Mouse (Mus musculus) cerebellum, adult 18-20 months (tissue): ENCODE results near the gene Mfge8.

ENCODE experiments used
- DNase-seq, 2 experiments: peaks; one replicate each; pipeline ENCODE4 v3.0.0; 2021

Mfge8 gene

GRCm38 (mm10) chr7:79129883-79130282 lies 19.0 kb downstream of the Mfge8 start:
- DNase-seq = no peak

DNA sequence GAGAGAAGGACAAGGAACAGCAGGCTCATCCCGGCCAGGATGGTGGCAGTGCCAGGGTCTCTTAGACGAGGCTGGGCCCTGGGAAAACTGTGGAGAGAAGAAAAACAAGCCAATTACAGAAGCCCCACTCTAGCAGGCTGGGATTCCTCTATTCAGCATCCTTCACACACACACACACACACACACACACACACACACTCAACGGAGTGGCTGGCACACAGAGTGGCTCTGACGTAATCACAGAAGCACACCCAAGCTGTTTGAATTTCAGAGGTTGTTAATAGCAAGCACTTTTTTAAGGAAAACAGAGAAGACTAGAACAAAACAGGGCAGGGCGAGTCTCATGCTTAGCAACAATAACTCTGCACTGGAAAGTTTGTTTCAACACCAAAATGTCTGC lies 25.4 kb downstream of the Mfge8 start:
- no peak for DNase-seq

GRCm38 (mm10) chr7:79113848-79114247 lies 35.0 kb downstream of the Mfge8 start:
- no peak for DNase-seq

DNA sequence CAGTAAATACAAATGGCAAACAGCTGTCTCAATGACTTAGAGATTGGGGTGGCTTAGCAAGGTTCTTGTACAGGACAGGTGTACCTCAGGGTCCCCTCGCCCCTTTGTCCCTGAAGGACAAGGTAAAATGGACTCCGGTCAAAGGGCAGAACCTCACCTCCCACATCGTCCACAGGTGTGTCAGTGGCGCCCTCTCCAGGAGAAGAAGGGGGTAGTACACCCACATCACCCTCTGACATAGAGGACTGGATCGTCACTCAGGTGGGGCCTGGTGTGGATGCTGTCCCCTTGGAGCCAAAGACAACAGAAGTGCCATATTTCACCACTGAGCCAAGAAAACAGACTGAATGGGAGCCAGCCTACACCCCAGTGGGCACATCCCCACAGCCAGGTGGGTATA lies 52.4 kb downstream of the Mfge8 start:
- no peak for DNase-seq

DNA sequence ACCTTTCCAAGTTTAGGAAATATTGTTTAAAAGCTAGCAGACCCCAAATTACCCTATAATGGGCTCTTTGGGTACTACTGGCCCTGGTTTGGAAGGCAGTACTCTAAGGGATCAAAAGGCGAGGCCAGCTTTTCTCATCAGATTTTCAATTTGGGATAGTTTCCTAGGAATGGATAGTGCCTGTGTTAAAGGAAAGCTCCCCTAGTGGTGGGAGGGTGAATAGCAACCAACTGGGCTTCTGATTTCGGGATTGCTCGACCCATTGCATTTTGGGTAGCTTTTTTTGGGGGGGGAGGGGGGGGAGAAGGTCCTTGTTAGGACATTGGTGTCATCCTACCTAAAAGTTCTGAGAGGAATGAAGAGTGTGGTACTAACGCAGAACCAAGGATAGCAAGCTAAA lies 59.7 kb downstream of the Mfge8 start:
- DNase-seq = peak; percentile 33 to 34
